Mouse (Mus musculus): ENCODE measurements around the gene Rbm44.

- TF ChIP-seq CTCF (IDR thresholded peaks at IDR 0.05; ENCODE audit: control insufficient read depth, insufficient read depth, insufficient replicate concordance, low read depth, low read length) (no peak), POLR2A (IDR thresholded peaks at IDR 0.05; ENCODE audit: control insufficient read depth, low read depth, low read length) (no peak)
Measured at GRCm38 (mm10) chr1:91209785-91210184, 64.9 kb downstream of the Rbm44 start.
